Mouse (Mus musculus) heart, postnatal 0 days (tissue): ENCODE data around the gene Optc.

Source experiments
- CTCF ChIP-seq: IDR thresholded peaks from 2 replicates; pipeline ENCODE4 v1.5.1; 2016; ENCODE audit warnings: antibody characterized with exemption, control low read depth, low read depth
- EP300 ChIP-seq: IDR thresholded peaks from 2 replicates; pipeline ENCODE4 v1.6.1; 2016; ENCODE audit warnings: antibody characterized with exemption, low read depth

DNA sequence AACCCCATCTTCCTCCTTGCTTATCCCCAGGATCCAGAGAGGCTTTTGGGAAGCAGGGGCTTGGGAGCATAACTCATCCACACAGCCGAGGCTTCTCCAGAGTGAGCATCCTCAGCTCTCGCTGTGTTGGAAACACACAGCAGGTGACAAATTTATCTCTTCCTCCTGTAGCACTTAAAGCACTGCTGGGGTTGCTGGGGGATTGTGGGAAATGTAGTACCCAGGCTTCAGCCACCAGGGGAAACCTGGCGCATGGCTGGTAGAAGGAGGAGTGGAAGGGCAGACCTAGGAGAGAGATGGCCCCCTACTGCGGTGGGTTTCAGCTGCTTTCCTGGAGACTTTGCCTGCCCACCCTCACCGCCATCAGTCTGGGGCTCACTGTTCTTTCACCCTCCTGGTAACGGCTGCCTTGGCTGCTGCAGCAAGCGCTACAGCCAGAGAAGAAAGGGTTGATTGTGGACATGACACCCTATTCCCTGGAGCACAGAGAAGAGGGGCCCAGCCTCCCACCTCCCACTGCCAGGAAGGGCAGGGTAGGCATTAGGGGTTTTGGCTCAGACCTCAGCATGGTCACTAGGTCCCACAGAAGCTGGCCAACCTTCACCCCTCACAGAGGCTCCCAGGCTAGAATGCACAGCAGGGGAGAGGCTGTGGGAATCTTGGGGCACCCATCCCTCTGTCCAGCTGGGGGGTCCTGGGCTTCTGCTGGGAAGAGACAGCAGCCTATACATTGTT lies 16.5 kb upstream of the Optc start:
- peak; percentile 41 for TF ChIP-seq CTCF
- no peak for TF ChIP-seq EP300
